Mouse (Mus musculus) midbrain, embryonic 14.5 days (tissue): ENCODE measurements at regions not wholly inside any gene's neighbourhood (a gene's known extent, or its start where the extent isn't known, plus 50 kb on each side); places are given as distances from the start of the nearest gene placed in this dataset.

Experiments used
- ATAC-seq: fragments of 200-750 bp; cut with Nextera tagmentation; 2 replicates; pipeline ENCODE4 v1.8.0; 2017; ENCODE audit warnings: moderate number of reproducible peaks, moderate library complexity; ENCODE audit not compliant: low FRiP score, low TSS enrichment
- DNase-seq: peaks from one replicate; pipeline ENCODE4 v3.0.0-alpha.2; 2015
- H3K27ac ChIP-seq: fragments of 300-500 bp; sonication (generic); replicated peaks from 2 replicates; pipeline ENCODE4 v1.5.1; 2014; ENCODE audit warnings: mild to moderate bottlenecking, low read depth, low read length, moderate library complexity
- H3K27me3 ChIP-seq: fragments of 300-500 bp; sonication (generic); 2 replicates; pipeline ENCODE4 v1.6.1; 2014; ENCODE audit warnings: low read length, control low read depth, mixed read lengths; ENCODE audit not compliant: control insufficient read depth, insufficient read depth
- H3K36me3 ChIP-seq: fragments of 300-500 bp; sonication (generic); 2 replicates; pipeline ENCODE4 v1.6.1; 2014; ENCODE audit warnings: low read length, control low read depth; ENCODE audit not compliant: control insufficient read depth, insufficient read depth
- H3K4me1 ChIP-seq: fragments of 300-500 bp; sonication (generic); 2 replicates; pipeline ENCODE4 v1.6.1; 2014; ENCODE audit warnings: mild to moderate bottlenecking, antibody characterized with exemption, low read length, control low read depth; ENCODE audit not compliant: control insufficient read depth, insufficient read depth
- H3K4me2 ChIP-seq: fragments of 300-500 bp; sonication (generic); 2 replicates; pipeline ENCODE4 v1.6.1; 2014; ENCODE audit warnings: mild to moderate bottlenecking, low read length, moderate library complexity
- H3K4me3 ChIP-seq: fragments of 300-500 bp; sonication (generic); replicated peaks from 2 replicates; pipeline ENCODE4 v1.5.1; 2014; ENCODE audit warnings: low read depth, low read length
- H3K9ac ChIP-seq: fragments of 300-500 bp; sonication (generic); replicated peaks from 2 replicates; pipeline ENCODE4 v1.6.1; 2014; ENCODE audit warnings: mild to moderate bottlenecking, low read length, moderate library complexity
- H3K9me3 ChIP-seq: fragments of 300-500 bp; sonication (generic); 2 replicates; pipeline ENCODE4 v1.6.1; 2016; ENCODE audit warnings: low read length, control low read depth, mixed read lengths; ENCODE audit not compliant: control insufficient read depth
- whole genome bisulfite sequencing: fragments of 180-500 bp; shearing (Covaris S2); extraction: QIAGEN DNeasy Blood & Tissue Kit; methylation state at CpG from one replicate; pipeline ENCODE4 v1.1.7; 2014; 5-methylcytosine and 5-hydroxymethylcytosine counted together

DNA sequence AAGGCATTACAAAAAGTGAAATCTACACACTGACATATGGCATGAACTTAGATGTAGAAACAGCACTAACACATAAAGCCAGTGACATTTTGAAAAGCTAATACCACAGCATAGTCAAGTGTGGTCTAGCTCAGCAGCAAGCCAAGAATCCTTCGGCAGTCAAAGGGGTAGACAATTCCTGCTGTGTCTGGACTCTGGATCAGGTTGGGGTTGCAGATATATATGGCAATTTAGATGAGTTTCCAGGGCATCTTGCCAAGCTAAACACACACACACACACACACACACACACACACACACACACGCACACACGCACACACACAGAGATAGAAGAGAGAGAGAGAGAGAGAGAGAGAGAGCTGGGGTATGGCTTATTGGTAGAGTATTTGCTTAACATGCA, 118.2 kb downstream of the Chst1 start:
- no peak overlapping the region for H3K4me3 ChIP-seq
- peaks cover 10% of the 10 kb centered on the region for H3K4me1 ChIP-seq
- H3K27ac ChIP-seq: no peak overlapping the region
- no peaks in the 10 kb centered on the region for H3K36me3 ChIP-seq
- DNase-seq: no peak
- no peak overlapping the region for H3K9ac ChIP-seq
- no peak for ATAC-seq
- WGBS: 87% methylated on average over 3 of the region's 3 CpGs
- no peaks in the 10 kb centered on the region for H3K9me3 ChIP-seq
- no peaks in the 10 kb centered on the region for H3K27me3 ChIP-seq
- H3K4me2 ChIP-seq: no peak overlapping the region

DNA sequence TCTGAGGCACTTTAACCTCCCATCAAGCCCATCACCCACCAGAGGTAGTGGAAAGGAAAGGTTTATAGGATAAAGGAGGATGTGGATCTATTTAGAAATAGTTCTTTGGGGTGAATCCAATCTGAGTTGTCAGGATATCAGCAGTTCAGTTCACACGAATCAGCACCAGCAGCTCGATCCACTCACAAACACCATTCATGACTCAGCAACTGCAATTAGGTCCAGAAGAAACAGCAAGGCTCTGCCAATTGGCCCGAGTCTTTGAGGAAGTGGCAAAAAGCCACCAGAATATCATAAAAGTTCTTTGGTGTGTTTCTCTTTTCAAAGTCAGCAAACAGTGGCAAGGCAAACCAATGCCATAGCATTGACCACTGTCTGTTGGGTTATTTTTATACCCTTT, 122.4 kb downstream of the Chst1 start:
- Histone ChIP-seq H3K27me3 (no peaks in the 10 kb centered on the region), H3K36me3 (no peaks in the 10 kb centered on the region), H3K4me2 (no peak overlapping the region), H3K9ac (no peak overlapping the region), H3K9me3 (no peaks in the 10 kb centered on the region), H3K4me1 (peaks cover 22% of the 10 kb centered on the region), H3K4me3 (no peak overlapping the region), H3K27ac (no peak overlapping the region)
- ATAC-seq (no peak), DNase-seq (no peak)
- 95% methylated on average over 3 of the region's 3 CpGs for WGBS

DNA sequence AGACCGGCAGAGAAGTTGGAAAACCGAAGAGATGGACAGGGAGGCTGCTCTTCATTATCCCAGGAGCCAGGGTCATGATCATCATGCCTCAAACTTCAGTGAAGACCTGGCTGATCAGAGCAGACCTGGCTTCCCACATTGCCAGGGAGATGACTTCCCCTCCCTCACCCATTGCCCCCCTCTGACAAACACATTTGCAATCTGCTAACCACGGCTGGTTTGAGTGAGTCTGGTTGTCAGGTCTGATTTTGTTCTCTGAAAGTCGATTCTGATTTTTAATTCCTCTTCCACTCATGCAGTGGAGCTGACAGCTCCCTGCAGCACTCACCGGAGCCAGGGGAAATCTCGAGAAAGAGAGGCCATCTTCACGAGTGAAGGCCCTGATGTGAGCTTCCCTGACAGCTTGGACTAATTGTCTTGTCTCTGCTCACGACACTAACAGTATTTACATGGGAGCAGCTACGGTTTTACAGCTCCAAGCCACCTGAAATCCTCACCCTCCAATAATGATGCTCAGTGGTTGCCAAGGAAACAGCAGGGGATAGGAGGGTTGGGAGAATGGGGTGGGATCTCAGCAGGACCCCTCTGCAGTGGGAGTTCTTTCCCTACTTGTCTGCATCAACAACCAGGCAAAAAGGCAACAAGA, 124.2 kb downstream of the Chst1 start:
- Histone ChIP-seq H3K27ac (peak overlapping the region; percentile 77), H3K36me3 (no peaks in the 10 kb centered on the region), H3K4me1 (peaks cover 25% of the 10 kb centered on the region), H3K9me3 (no peaks in the 10 kb centered on the region), H3K4me2 (no peak overlapping the region), H3K9ac (no peak overlapping the region), H3K27me3 (no peaks in the 10 kb centered on the region), H3K4me3 (no peak overlapping the region)
- ATAC-seq (peak; percentile 37; the same call in 1 of the 2 replicates), DNase-seq (peak; percentile 71)
- WGBS: 27% methylated on average over 9 of the region's 9 CpGs

DNA sequence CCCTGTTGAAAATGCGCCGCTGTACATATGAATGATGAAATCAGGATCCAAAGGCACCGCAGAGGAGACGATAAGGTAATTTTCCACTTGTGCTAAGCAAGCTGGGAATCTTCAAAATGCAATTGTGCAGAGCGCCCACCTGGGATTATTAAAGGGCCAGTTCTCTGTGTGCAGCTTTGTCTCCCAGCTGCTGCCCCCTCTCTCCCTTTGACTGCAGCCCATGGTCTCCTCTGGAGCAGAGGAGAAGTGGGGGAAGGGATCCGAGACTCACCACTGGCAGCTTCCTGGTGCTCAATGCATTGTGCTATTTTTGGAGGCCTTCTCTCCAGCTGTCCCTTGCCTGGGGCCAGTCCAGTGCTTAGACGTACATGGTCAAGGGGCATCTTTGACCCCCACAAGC, 127.1 kb downstream of the Chst1 start:
- ATAC-seq (no peak; the same call in 1 of the 2 replicates), DNase-seq (peak; percentile 62)
- no peaks in the 10 kb centered on the region for H3K36me3 ChIP-seq
- WGBS: 36% methylated on average over 7 of the region's 7 CpGs
- H3K4me2 ChIP-seq: no peak overlapping the region
- H3K9me3 ChIP-seq: no peaks in the 10 kb centered on the region
- no peaks in the 10 kb centered on the region for H3K27me3 ChIP-seq
- H3K4me3 ChIP-seq: no peak overlapping the region
- peak overlapping the region; percentile 66 for H3K27ac ChIP-seq
- peaks cover 25% of the 10 kb centered on the region for H3K4me1 ChIP-seq
- no peak overlapping the region for H3K9ac ChIP-seq

DNA sequence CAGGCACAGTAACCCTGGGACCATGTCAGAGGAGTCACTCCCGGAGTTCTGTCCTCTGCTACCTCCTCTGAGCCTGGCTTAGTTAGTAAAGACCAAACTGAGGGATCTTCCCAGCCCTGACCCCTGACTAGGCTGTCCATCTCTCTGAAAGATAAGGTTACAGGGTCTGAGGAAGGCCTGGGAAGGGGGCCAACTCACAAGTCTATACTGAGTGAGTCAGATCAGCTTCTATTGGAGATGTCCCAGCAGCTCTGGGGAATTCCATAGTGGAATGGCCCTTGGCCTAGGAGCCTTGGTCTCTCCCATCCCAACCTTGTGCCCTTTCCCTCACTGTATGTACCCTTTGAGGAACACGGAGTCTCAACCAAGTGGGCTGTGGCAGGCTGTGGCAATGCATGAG, 127.7 kb downstream of the Chst1 start:
- 91% methylated on average over 2 of the region's 2 CpGs for WGBS
- peak overlapping the region; percentile 66 for H3K27ac ChIP-seq

DNA sequence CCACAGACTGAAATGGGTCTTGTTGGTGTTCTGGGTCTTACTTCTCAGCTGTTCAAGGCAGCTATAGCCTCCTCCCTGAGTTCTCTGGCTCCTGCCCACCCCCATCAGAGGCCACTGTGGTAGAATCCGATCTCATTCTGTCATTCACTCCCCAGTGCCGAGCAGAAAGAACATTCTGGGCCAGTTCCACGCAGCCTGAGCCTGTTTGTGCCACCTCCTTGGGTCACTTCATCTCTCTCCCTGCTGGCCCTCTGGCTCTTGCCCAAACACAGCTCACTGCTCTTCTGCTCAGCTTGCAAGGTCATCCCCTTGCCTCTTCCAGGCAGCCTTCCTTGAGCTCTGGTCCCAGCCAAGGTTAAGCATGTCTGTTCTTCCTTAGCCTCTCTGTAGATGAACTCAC, 128.9 kb downstream of the Chst1 start:
- Histone ChIP-seq H3K9ac (no peak overlapping the region), H3K27ac (no peak overlapping the region), H3K4me3 (no peak overlapping the region), H3K4me2 (no peak overlapping the region), H3K9me3 (no peaks in the 10 kb centered on the region), H3K36me3 (no peaks in the 10 kb centered on the region), H3K27me3 (no peaks in the 10 kb centered on the region), H3K4me1 (peaks cover 20% of the 10 kb centered on the region)
- DNase-seq (no peak), ATAC-seq (no peak)
- WGBS: 86% methylated on average over 3 of the region's 3 CpGs

More for the DNA sequence above, 127.7 kb downstream of the Chst1 start:
- Histone ChIP-seq H3K36me3 (no peaks in the 10 kb centered on the region), H3K9ac (no peak overlapping the region), H3K9me3 (no peaks in the 10 kb centered on the region), H3K4me1 (peaks cover 25% of the 10 kb centered on the region), H3K4me3 (no peak overlapping the region), H3K27me3 (no peaks in the 10 kb centered on the region), H3K4me2 (no peak overlapping the region)
- ATAC-seq (no peak), DNase-seq (no peak)

DNA sequence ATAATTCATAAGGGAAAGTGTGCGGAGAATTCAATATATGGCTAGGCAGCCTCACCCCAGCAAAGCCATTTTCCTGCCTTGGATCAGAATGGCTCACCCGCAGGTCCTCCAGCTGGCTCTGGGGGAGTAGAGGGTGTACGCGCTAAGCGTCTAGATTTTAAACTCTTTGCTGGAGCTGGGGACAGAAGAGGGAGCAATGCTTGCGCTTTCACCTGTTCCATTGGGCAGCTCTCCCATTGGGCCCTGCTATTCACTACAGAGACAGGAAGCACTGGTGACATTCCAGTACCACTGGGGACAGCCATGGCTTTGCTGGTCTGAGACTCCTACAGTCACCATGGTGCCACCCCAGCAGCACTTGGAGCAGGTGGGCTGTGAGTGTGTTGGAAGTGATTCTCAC, 130.9 kb downstream of the Chst1 start:
- no peak overlapping the region for H3K4me2 ChIP-seq
- H3K27ac ChIP-seq: no peak overlapping the region
- peaks cover 10% of the 10 kb centered on the region for H3K4me1 ChIP-seq
- H3K9me3 ChIP-seq: no peaks in the 10 kb centered on the region
- H3K9ac ChIP-seq: no peak overlapping the region
- H3K36me3 ChIP-seq: no peaks in the 10 kb centered on the region
- whole genome bisulfite sequencing: 96% methylated on average over 6 of the region's 6 CpGs
- ATAC-seq (no peak), DNase-seq (no peak)
- H3K27me3 ChIP-seq: no peaks in the 10 kb centered on the region
- H3K4me3 ChIP-seq: no peak overlapping the region

DNA sequence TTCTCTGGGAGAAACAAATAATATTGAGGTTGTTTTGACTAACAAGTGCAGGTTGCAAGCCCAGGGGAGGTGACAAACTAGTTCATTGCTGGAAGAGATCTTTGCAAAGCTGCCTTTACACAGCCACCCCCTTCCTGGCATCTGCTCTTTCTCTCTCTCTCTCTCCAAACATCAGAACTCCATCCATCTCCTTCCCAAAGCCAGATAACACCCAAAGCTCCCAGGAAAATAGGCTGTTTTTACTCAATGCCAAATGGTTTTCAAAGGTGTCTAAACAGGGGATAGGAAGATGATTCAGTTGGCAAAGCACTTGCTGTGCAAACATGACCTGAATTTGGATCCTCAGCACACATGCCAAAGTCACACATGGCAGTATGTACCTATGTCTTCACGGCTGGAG, 133.9 kb downstream of the Chst1 start:
- no peaks in the 10 kb centered on the region for H3K36me3 ChIP-seq

DNA sequence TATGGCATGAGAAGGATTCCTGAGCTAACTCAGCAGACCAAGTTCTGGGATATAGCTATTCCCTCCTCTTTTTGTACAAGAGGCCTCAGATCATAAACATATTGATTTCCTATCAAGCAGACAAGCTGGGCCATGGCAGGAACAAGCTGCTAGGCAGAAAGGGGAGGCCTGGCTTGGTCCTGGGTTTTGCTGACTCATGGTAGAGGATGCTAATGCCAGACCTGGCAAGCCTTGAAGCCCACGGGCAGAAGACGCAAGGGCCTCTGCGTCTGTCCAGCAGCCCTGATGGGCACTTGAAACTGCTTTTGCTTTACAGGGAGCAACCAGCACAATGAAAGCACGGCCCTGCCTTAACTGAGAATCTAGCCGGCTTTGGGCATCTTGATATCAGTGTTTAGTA, 136.3 kb downstream of the Chst1 start:
- no peak overlapping the region for H3K4me2 ChIP-seq
- no peaks in the 10 kb centered on the region for H3K36me3 ChIP-seq
- 76% methylated on average over 5 of the region's 5 CpGs for WGBS
- H3K9me3 ChIP-seq: no peaks in the 10 kb centered on the region
- no peak overlapping the region for H3K27ac ChIP-seq
- no peak for ATAC-seq
- no peak overlapping the region for H3K4me3 ChIP-seq
- H3K27me3 ChIP-seq: no peaks in the 10 kb centered on the region
- no peak for DNase-seq
- no peaks in the 10 kb centered on the region for H3K4me1 ChIP-seq
- H3K9ac ChIP-seq: no peak overlapping the region

More for the DNA sequence above, 133.9 kb downstream of the Chst1 start:
- no peak overlapping the region for H3K4me3 ChIP-seq
- no peak overlapping the region for H3K9ac ChIP-seq
- WGBS: 94% methylated on average over 1 of the region's 1 CpGs
- no peak overlapping the region for H3K27ac ChIP-seq
- no peaks in the 10 kb centered on the region for H3K9me3 ChIP-seq
- no peaks in the 10 kb centered on the region for H3K4me1 ChIP-seq
- ATAC-seq: no peak
- no peak overlapping the region for H3K4me2 ChIP-seq
- H3K27me3 ChIP-seq: no peaks in the 10 kb centered on the region
- DNase-seq: no peak
